Mouse (Mus musculus) testis, adult 10 weeks (tissue): ENCODE data around the gene Vmn1r176. TPM values are rescaled to one million over a fixed set of nuclear protein-coding genes. Genes with fewer than 3 reads are reported as not detected.

Experiments used
- polyA plus RNA-seq: library from polyadenylated mRNA; stranded (reverse); fragments of 350-450 nt; fragmentation: Illumina TruSeq; extraction: RNeasy Lipid Tissue Mini Kit (QIAGEN cat#74804); gene quantifications from one replicate; pipeline ENCODE4 v1.2.3, GENCODE M21; 2014; ENCODE audit warnings: low read depth, low replicate concordance

Gene Vmn1r176
- not detected for polyA plus RNA-seq

DNA sequence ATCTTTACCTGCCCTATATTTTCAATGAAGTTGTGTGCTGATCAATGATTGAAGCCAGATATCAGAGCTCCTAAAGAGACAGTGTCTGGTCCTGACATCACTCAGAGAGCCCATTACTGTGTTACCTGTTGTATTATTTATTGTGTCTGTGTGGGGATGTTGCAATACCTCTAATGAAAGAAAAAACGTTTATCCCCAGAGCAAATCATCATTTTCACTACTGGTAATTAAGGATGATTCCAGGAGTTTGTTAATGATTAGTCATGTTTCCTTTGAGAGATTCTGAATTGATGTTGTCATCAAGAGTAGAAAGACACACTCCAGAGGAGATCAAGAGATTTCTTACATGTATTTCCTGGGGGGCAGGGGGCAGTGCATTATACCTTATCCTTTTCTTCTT, at the start of gene Vmn1r176:
Gene Vmn1r176, minus strand, starts transcription at position 101 of the 400 bp plus-strand sequence.

GRCm38 (mm10) chr7:23866349-23866748, 29.2 kb upstream of the Vmn1r176 start, which contains the start of gene Vmn1r177:
Vmn1r177 (minus strand) TSS chr7:23866449.

GRCm38 (mm10) chr7:23810543-23810942, 26.6 kb downstream of the Vmn1r176 start, which contains the start of gene Vmn1r175:
Vmn1r175 (minus strand) TSS chr7:23810643.

Other genes with a start within 250 kb of the Vmn1r176 start
- not detected for gene Vmn1r170, start 231.2 kb downstream of the Vmn1r176 start, polyA plus RNA-seq
- gene Vmn1r171, start 206.7 kb downstream of the Vmn1r176 start, polyA plus RNA-seq = not detected
- not detected for gene Vmn1r172, start 179.1 kb downstream of the Vmn1r176 start, polyA plus RNA-seq
- gene Vmn1r173, start 136.7 kb downstream of the Vmn1r176 start, polyA plus RNA-seq = not detected
- gene Vmn1r174, start 85.1 kb downstream of the Vmn1r176 start, polyA plus RNA-seq = not detected
- not detected for gene Vmn1r175, start 26.7 kb downstream of the Vmn1r176 start, polyA plus RNA-seq
- gene Vmn1r177, start 29.1 kb upstream of the Vmn1r176 start, polyA plus RNA-seq = not detected
- gene Vmn1r178, start 54.6 kb upstream of the Vmn1r176 start, polyA plus RNA-seq = not detected
- not detected for gene Vmn1r179, start 89.6 kb upstream of the Vmn1r176 start, polyA plus RNA-seq
- not detected for gene Vmn1r180, start 113.3 kb upstream of the Vmn1r176 start, polyA plus RNA-seq
- gene Vmn1r181, start 137.2 kb upstream of the Vmn1r176 start, polyA plus RNA-seq = 9.7 TPM
- gene V1rd19, start 164.3 kb upstream of the Vmn1r176 start, polyA plus RNA-seq = 0.35 TPM
- not detected for gene Vmn1r183, start 215.9 kb upstream of the Vmn1r176 start, polyA plus RNA-seq
- gene Zfp180, start 244.6 kb upstream of the Vmn1r176 start, polyA plus RNA-seq = 6.5 TPM